Mouse (Mus musculus): ENCODE results near the gene Wdr61. TPM values are rescaled to one million over a fixed set of nuclear protein-coding genes. Genes with fewer than 3 reads are reported as not detected.

Wdr61 gene
- polyA plus RNA-seq, 1 experiment from 2014 or later: 166 TPM

DNA sequence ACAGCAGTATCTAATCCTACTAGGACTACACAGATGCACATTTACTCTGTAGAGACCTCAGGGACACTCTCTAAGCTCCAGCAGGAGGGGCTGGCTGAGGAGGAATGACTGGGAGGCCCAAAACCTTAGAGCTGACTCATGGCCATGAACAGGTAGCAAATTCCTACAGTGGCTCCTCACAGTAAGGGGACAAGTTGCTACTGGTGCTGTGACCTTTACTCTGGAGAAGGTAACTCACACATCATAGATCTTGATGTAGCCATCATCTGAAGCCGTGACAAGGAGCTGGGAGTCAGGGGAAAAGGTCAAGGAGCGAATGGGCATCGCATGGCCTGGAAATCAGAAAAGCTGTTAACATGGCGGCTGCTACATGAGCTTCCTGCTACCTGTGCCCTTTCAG lies 11.7 kb downstream of the Wdr61 start:
- no peak overlapping the region for H3K4me2 ChIP-seq
- no peaks in the 10 kb centered on the region for H3K4me1 ChIP-seq (replicated peaks)
- no peaks in the 10 kb centered on the region for H3K27me3 ChIP-seq
- H3K36me3 ChIP-seq: peaks cover 98% of the 10 kb centered on the region
- WGBS: 84% methylated on average over 4 of the region's 4 CpGs
- H3K9me3 ChIP-seq: no peaks in the 10 kb centered on the region
- H3K27ac ChIP-seq: no peak overlapping the region
- no peak overlapping the region for H3K4me3 ChIP-seq (replicated peaks)
- ATAC-seq (ENCODE audit: insufficient number of reproducible peaks, insufficient read depth, low FRiP score, low TSS enrichment, low read depth): no peak
- H3K9ac ChIP-seq (replicated peaks): no peak overlapping the region

DNA sequence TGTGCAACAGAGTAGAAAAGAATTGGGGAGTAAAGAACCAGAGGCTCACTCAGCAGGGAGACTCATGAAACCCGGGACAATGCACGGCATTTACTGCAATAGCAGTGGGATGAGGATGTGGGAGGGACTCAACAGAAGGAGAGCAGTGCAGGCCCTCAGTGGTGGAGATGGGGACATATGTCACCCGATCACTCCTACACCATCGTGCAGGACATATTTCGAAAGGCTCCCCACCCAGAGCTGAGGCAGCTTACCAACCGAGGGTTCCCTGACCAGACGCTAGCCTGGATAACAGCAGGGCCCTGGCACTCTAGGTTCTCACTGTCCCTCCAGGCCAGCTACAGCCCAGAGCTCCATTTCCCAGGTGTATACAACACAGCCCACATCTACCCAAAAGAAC lies 12.2 kb downstream of the Wdr61 start:
- H3K9me3 ChIP-seq: no peaks in the 10 kb centered on the region
- no peaks in the 10 kb centered on the region for H3K27me3 ChIP-seq
- no peak overlapping the region for H3K4me3 ChIP-seq (replicated peaks)
- no peak for ATAC-seq (ENCODE audit: insufficient number of reproducible peaks, insufficient read depth, low FRiP score, low TSS enrichment, low read depth)
- 84% methylated on average over 7 of the region's 7 CpGs for WGBS
- H3K27ac ChIP-seq: no peak overlapping the region
- H3K4me2 ChIP-seq: no peak overlapping the region
- H3K36me3 ChIP-seq: peaks cover 98% of the 10 kb centered on the region
- H3K4me1 ChIP-seq (replicated peaks): no peaks in the 10 kb centered on the region
- no peak overlapping the region for H3K9ac ChIP-seq (replicated peaks)

- H3K4me2 ChIP-seq: no peak overlapping the region
- no peaks in the 10 kb centered on the region for H3K9me3 ChIP-seq
- H3K27ac ChIP-seq: no peak overlapping the region
- ATAC-seq (ENCODE audit: insufficient number of reproducible peaks, insufficient read depth, low FRiP score, low TSS enrichment, low read depth): no peak
- 94% methylated on average over 3 of the region's 3 CpGs for WGBS
- H3K36me3 ChIP-seq: peaks cover 98% of the 10 kb centered on the region
- H3K9ac ChIP-seq (replicated peaks): no peak overlapping the region
- no peaks in the 10 kb centered on the region for H3K4me1 ChIP-seq (replicated peaks)
- no peaks in the 10 kb centered on the region for H3K27me3 ChIP-seq
- H3K4me3 ChIP-seq (replicated peaks): no peak overlapping the region
These were observed 16.8 kb downstream of the Wdr61 start for GRCm38 (mm10) chr9:54717527-54717926.

- Histone ChIP-seq H3K4me3 (replicated peaks) (no peak overlapping the region), H3K4me1 (replicated peaks) (no peaks in the 10 kb centered on the region), H3K9ac (replicated peaks) (no peak overlapping the region), H3K27ac (no peak overlapping the region), H3K36me3 (peaks cover 98% of the 10 kb centered on the region), H3K4me2 (no peak overlapping the region), H3K27me3 (no peaks in the 10 kb centered on the region), H3K9me3 (no peaks in the 10 kb centered on the region)
- ATAC-seq (ENCODE audit: insufficient number of reproducible peaks, insufficient read depth, low FRiP score, low TSS enrichment, low read depth): no peak
- 77% methylated on average over 3 of the region's 3 CpGs for WGBS
These were observed 18.5 kb downstream of the Wdr61 start for GRCm38 (mm10) chr9:54715776-54716175.

GRCm38 (mm10) chr9:54708085-54708484 lies 26.2 kb downstream of the Wdr61 start:
- Histone ChIP-seq H3K4me1 (replicated peaks) (peaks cover 17% of the 10 kb centered on the region), H3K9me3 (no peaks in the 10 kb centered on the region), H3K36me3 (peaks cover 42% of the 10 kb centered on the region), H3K27ac (no peak overlapping the region), H3K4me3 (replicated peaks) (no peak overlapping the region), H3K4me2 (no peak overlapping the region), H3K27me3 (peaks cover 2% of the 10 kb centered on the region; the same call in 1 of the 2 replicates), H3K9ac (replicated peaks) (no peak overlapping the region)
- WGBS: 87% methylated on average over 5 of the region's 5 CpGs
- ATAC-seq (ENCODE audit: insufficient number of reproducible peaks, insufficient read depth, low FRiP score, low TSS enrichment, low read depth): no peak

GRCm38 (mm10) chr9:54707288-54707999 lies 26.9 kb downstream of the Wdr61 start:
- no peaks in the 10 kb centered on the region for H3K9me3 ChIP-seq
- 50% methylated on average over 8 of the region's 8 CpGs for WGBS
- H3K4me2 ChIP-seq: no peak overlapping the region
- H3K9ac ChIP-seq (replicated peaks): no peak overlapping the region
- H3K27ac ChIP-seq: no peak overlapping the region
- peaks cover 35% of the 10 kb centered on the region for H3K36me3 ChIP-seq
- no peak overlapping the region for H3K4me3 ChIP-seq (replicated peaks)
- ATAC-seq (ENCODE audit: insufficient number of reproducible peaks, insufficient read depth, low FRiP score, low TSS enrichment, low read depth): no peak
- H3K27me3 ChIP-seq: peaks cover 2% of the 10 kb centered on the region; the same call in 1 of the 2 replicates
- H3K4me1 ChIP-seq (replicated peaks): peaks cover 17% of the 10 kb centered on the region

DNA sequence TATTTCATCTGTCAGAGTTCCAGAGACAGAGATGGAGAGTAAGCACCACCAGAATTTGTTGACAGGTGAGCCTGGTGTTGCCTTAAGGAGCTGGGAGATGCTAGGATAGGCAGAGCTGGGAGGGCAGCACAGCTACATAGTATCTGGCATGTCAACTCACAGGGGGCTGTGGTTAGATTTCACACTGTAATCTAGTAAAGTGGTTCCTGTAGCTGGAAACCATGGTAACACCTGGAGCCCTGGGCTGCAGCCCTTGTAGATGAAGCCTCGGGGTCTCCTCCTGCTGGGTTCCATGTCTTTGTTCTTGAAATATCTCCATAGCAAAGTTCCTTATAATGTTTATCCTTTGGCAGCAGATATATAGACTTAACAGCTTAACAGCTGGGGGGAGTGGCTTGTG lies 28.8 kb downstream of the Wdr61 start:
- no peak for ATAC-seq (ENCODE audit: insufficient number of reproducible peaks, insufficient read depth, low FRiP score, low TSS enrichment, low read depth)
- Histone ChIP-seq H3K9me3 (no peaks in the 10 kb centered on the region), H3K9ac (replicated peaks) (no peak overlapping the region), H3K4me2 (no peak overlapping the region), H3K4me1 (replicated peaks) (peaks cover 17% of the 10 kb centered on the region), H3K36me3 (peaks cover 18% of the 10 kb centered on the region; the same call in 1 of the 2 replicates), H3K27ac (no peak overlapping the region), H3K27me3 (peaks cover 15% of the 10 kb centered on the region), H3K4me3 (replicated peaks) (no peak overlapping the region)
- 38% methylated on average over 1 of the region's 1 CpGs for WGBS

DNA sequence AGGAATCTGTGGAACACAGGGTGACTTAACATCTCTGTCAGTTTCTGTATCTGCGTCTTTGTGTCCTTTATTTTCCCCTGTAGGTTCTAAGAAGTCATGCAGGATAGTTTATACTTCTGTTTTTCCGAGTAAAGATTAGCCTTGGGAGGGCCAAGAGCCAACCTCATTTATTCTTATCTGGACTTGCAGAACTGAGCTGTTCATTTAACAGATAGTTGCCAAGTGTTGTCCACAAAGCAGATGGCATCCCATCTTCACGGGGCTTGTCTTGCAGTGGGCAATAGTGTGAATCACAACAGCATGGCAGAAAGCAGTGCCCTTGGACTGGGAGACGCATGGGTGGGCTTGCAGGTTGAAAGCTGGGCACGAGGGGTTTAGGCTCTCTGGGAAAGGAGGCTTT lies 30.0 kb downstream of the Wdr61 start:
- Histone ChIP-seq H3K9me3 (no peaks in the 10 kb centered on the region), H3K4me3 (replicated peaks) (no peak overlapping the region), H3K9ac (replicated peaks) (no peak overlapping the region), H3K27me3 (peaks cover 27% of the 10 kb centered on the region), H3K4me1 (replicated peaks) (peaks cover 23% of the 10 kb centered on the region), H3K36me3 (peaks cover 8% of the 10 kb centered on the region; the same call in 1 of the 2 replicates), H3K4me2 (no peak overlapping the region), H3K27ac (no peak overlapping the region)
- ATAC-seq (ENCODE audit: insufficient number of reproducible peaks, insufficient read depth, low FRiP score, low TSS enrichment, low read depth): no peak
- WGBS: 71% methylated on average over 5 of the region's 5 CpGs

GRCm38 (mm10) chr9:54702581-54702980 lies 31.7 kb downstream of the Wdr61 start:
- no peak overlapping the region for H3K27ac ChIP-seq
- H3K27me3 ChIP-seq: peaks cover 44% of the 10 kb centered on the region
- no peaks in the 10 kb centered on the region for H3K36me3 ChIP-seq
- H3K4me3 ChIP-seq (replicated peaks): no peak overlapping the region
- peaks cover 23% of the 10 kb centered on the region for H3K4me1 ChIP-seq (replicated peaks)
- WGBS: 83% methylated on average over 2 of the region's 2 CpGs
- H3K9ac ChIP-seq (replicated peaks): no peak overlapping the region
- H3K9me3 ChIP-seq: no peaks in the 10 kb centered on the region
- no peak for ATAC-seq (ENCODE audit: insufficient number of reproducible peaks, insufficient read depth, low FRiP score, low TSS enrichment, low read depth)
- no peak overlapping the region for H3K4me2 ChIP-seq

DNA sequence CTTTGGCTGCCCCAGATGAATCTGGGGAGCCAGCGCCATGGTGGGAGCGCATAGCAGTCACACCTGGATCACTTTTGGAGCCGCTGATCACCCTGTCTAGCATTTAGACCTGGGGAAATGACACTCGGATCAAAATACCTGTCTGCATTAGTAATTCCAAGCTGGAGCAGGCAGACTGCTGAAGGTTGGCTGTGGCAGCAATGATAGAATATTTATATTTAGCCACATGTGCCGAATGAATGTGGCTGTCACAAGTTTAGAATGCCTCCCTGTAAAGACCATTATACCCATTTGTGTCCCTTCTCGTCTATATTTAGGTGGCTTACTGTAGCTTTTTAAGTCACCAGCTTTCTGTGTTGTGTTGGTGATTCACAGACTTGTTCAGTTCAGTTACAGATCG lies 33.6 kb downstream of the Wdr61 start:
- Histone ChIP-seq H3K4me3 (replicated peaks) (peak overlapping the region; percentile 70; the same call in 1 of the 2 replicates), H3K27me3 (peaks cover 46% of the 10 kb centered on the region), H3K4me1 (replicated peaks) (peaks cover 18% of the 10 kb centered on the region), H3K9me3 (no peaks in the 10 kb centered on the region), H3K9ac (replicated peaks) (no peak overlapping the region), H3K36me3 (no peaks in the 10 kb centered on the region), H3K4me2 (peak overlapping the region; percentile 91), H3K27ac (no peak overlapping the region)
- WGBS: 85% methylated on average over 7 of the region's 7 CpGs
- ATAC-seq (ENCODE audit: insufficient number of reproducible peaks, insufficient read depth, low FRiP score, low TSS enrichment, low read depth): no peak

DNA sequence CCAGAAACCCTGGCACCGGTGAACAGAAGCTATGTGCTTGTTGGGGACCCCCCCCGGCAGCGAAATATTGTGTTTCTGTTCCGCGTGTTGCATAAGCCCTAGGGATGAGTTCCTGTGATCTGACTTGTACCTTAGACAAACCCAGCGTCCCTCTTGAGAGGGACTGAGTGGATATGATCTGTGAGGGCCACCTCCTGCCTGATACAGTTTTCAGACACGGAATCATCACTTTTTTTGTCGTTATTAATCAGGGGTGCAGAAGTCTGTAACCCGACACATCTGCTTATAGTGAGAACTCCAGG lies 34.2 kb downstream of the Wdr61 start:
- peak; percentile 13; the same call in 1 of the 2 replicates for ATAC-seq (ENCODE audit: insufficient number of reproducible peaks, insufficient read depth, low FRiP score, low TSS enrichment, low read depth)
- H3K9me3 ChIP-seq: no peaks in the 10 kb centered on the region
- WGBS: 23% methylated on average over 9 of the region's 9 CpGs
- H3K4me1 ChIP-seq (replicated peaks): peaks cover 12% of the 10 kb centered on the region
- H3K4me2 ChIP-seq: peak overlapping the region; percentile 91
- H3K4me3 ChIP-seq (replicated peaks): peak overlapping the region; percentile 70
- H3K36me3 ChIP-seq: no peaks in the 10 kb centered on the region
- peaks cover 51% of the 10 kb centered on the region for H3K27me3 ChIP-seq
- no peak overlapping the region for H3K27ac ChIP-seq
- H3K9ac ChIP-seq (replicated peaks): peak overlapping the region; percentile 84

All from limb, embryonic 12.5 days (tissue).